Mouse (Mus musculus) thymus, adult 2 months (tissue): Measurements from ENCODE around the gene Mindy3.

Source experiments
- CTCF ChIP-seq: fragments of 200-500 bp; IDR thresholded peaks from 2 replicates; pipeline ENCODE4 v1.5.1; 2012; ENCODE audit warnings: mild to moderate bottlenecking, control low read depth, low read length, moderate library complexity, borderline replicate concordance; ENCODE audit not compliant: control insufficient read depth, poor library complexity, insufficient read depth; ENCODE audit errors: extremely low read depth
- POLR2A ChIP-seq: fragments of 200-500 bp; IDR thresholded peaks from 2 replicates; pipeline ENCODE4 v1.6.1; 2012; ENCODE audit warnings: mild to moderate bottlenecking, low read length, control low read depth, moderate library complexity; ENCODE audit not compliant: control insufficient read depth, poor library complexity, insufficient read depth; ENCODE audit errors: extremely low read depth

- TF ChIP-seq CTCF (no peak), POLR2A (no peak)
Measured at GRCm38 (mm10) chr2:12439543-12439942, 20.3 kb upstream of the Mindy3 start.
